Mouse (Mus musculus) cerebellum, adult 2 months (tissue): Measurements from ENCODE around the gene Ndufv1. TPM values are rescaled to one million over a fixed set of nuclear protein-coding genes. Genes with fewer than 3 reads are reported as not detected.
"Not testable (repeated sequence)": the region's sequence is repeated elsewhere in the genome, so short reads cannot be mapped to it uniquely, and the experiment has no call there.

Experiments
- DNase-seq, 2 experiments: peaks; one replicate each; pipeline ENCODE4 v3.0.0; 2021
- H3K27ac ChIP-seq: fragments of 200-500 bp; 2 replicates; pipeline ENCODE4 v1.5.1; 2012; ENCODE audit warnings: low read length, control low read depth, inconsistent platforms; ENCODE audit not compliant: insufficient read depth
- H3K27me3 ChIP-seq: fragments of 200-500 bp; 2 replicates; pipeline ENCODE4 v1.6.1; 2012; ENCODE audit warnings: inconsistent platforms, mild to moderate bottlenecking, low read length, moderate library complexity; ENCODE audit not compliant: control insufficient read depth, insufficient read depth
- H3K4me1 ChIP-seq: fragments of 200-500 bp; 2 replicates; pipeline ENCODE4 v1.6.1; 2011; ENCODE audit warnings: low read length; ENCODE audit not compliant: control insufficient read depth, insufficient read depth
- H3K4me3 ChIP-seq: fragments of 200-500 bp; replicated peaks from 2 replicates; pipeline ENCODE3; 2011; ENCODE audit warnings: mild to moderate bottlenecking, low read depth, low read length, control low read depth; ENCODE audit not compliant: insufficient read depth
- CTCF ChIP-seq: fragments of 200-500 bp; IDR thresholded peaks from 2 replicates; pipeline ENCODE4 v1.5.1; 2011; ENCODE audit warnings: low read depth, mild to moderate bottlenecking, control low read depth, low read length, moderate library complexity, borderline replicate concordance; ENCODE audit not compliant: insufficient read depth
- POLR2A ChIP-seq: fragments of 200-500 bp; IDR thresholded peaks from 2 replicates; pipeline ENCODE4 v1.6.1; 2011; ENCODE audit warnings: low read length, control low read depth, borderline replicate concordance; ENCODE audit not compliant: insufficient read depth
- WGBS: fragments of 180-500 bp; shearing (Covaris S2); methylation state at CpG from one replicate; pipeline ENCODE4 v1.1.7; 2018; 5-methylcytosine and 5-hydroxymethylcytosine counted together
- polyA plus RNA-seq: library from polyadenylated mRNA; depleted of rRNA; stranded (reverse); fragments of >200 nt; gene quantifications from 2 replicates; pipeline ENCODE4 v1.2.3, GENCODE M21; 2012; rRNA removed

The Ndufv1 gene
- polyA plus RNA-seq, 1 experiment = 331 TPM

GRCm38 (mm10) chr19:3967258-3967657 is 45.3 kb downstream of the Ndufv1 start:
- no peaks in the 10 kb centered on the region for H3K27me3 ChIP-seq
- H3K4me3 ChIP-seq = no peak overlapping the region
- 80% methylated on average over 3 of the region's 3 CpGs for WGBS
- H3K27ac ChIP-seq = no peak overlapping the region
- DNase-seq = no peak
- TF ChIP-seq POLR2A (no peak), CTCF (no peak)
- H3K4me1 ChIP-seq = no peaks in the 10 kb centered on the region

GRCm38 (mm10) chr19:3966330-3967075 is 46.1 kb downstream of the Ndufv1 start:
- DNase-seq = no peak
- Histone ChIP-seq H3K27ac (no peak overlapping the region), H3K27me3 (no peaks in the 10 kb centered on the region), H3K4me1 (no peaks in the 10 kb centered on the region), H3K4me3 (no peak overlapping the region)
- TF ChIP-seq POLR2A = no peak
- TF ChIP-seq CTCF = no peak
- WGBS = 61% methylated on average over 11 of the region's 11 CpGs

- Histone ChIP-seq H3K27me3 (no peaks in the 10 kb centered on the region), H3K4me3 (no peak overlapping the region), H3K27ac (no peak overlapping the region), H3K4me1 (no peaks in the 10 kb centered on the region)
- WGBS = 66% methylated on average over 4 of the region's 4 CpGs
- TF ChIP-seq POLR2A (no peak), CTCF (no peak)
- DNase-seq = no peak
These were observed 48.6 kb downstream of the Ndufv1 start for GRCm38 (mm10) chr19:3964030-3964429.

- Histone ChIP-seq H3K27me3 (no peaks in the 10 kb centered on the region), H3K4me3 (no peak overlapping the region), H3K27ac (no peak overlapping the region), H3K4me1 (0 out of 2 replicates have a peak, but pooled peaks cover 4% of the 10 kb centered on the region)
- DNase-seq = no peak
- no peak for TF ChIP-seq CTCF
- no peak for TF ChIP-seq POLR2A
- WGBS = 27% methylated on average over 2 of the region's 2 CpGs
These were observed 50.1 kb downstream of the Ndufv1 start for GRCm38 (mm10) chr19:3962469-3962868.

GRCm38 (mm10) chr19:3961805-3962204 is 50.8 kb downstream of the Ndufv1 start:
- H3K27me3 ChIP-seq, H3K27ac ChIP-seq, H3K4me3 ChIP-seq, DNase-seq, H3K4me1 ChIP-seq: not testable (repeated sequence)
- WGBS = 40% methylated on average over 6 of the region's 6 CpGs

GRCm38 (mm10) chr19:3960211-3960610 is 52.4 kb downstream of the Ndufv1 start:
- WGBS = 91% methylated on average over 5 of the region's 5 CpGs
- no peak overlapping the region for H3K4me3 ChIP-seq
- no peak for TF ChIP-seq CTCF
- no peak for TF ChIP-seq POLR2A
- peaks cover 7% of the 10 kb centered on the region; the same call in 1 of the 2 replicates for H3K4me1 ChIP-seq
- DNase-seq = no peak
- H3K27ac ChIP-seq = no peak overlapping the region
- H3K27me3 ChIP-seq = no peaks in the 10 kb centered on the region

GRCm38 (mm10) chr19:3959030-3959429 is 53.6 kb downstream of the Ndufv1 start:
- no peaks in the 10 kb centered on the region for H3K27me3 ChIP-seq
- H3K27ac ChIP-seq = no peak overlapping the region
- no peak for TF ChIP-seq CTCF
- no peak for TF ChIP-seq POLR2A
- no peak overlapping the region for H3K4me3 ChIP-seq
- H3K4me1 ChIP-seq = peaks cover 7% of the 10 kb centered on the region; the same call in 1 of the 2 replicates
- no peak for DNase-seq

- no peak within 1 kb of the TSS for H3K4me3 ChIP-seq
- H3K27me3 ChIP-seq = no peaks in the 10 kb centered on the region
- TF ChIP-seq CTCF = no peak
- no peak for TF ChIP-seq POLR2A
- no peak within 1 kb of the TSS for H3K27ac ChIP-seq
- no peak for DNase-seq
- peaks cover 7% of the 10 kb centered on the region; the same call in 1 of the 2 replicates for H3K4me1 ChIP-seq
- WGBS = 41% methylated on average over 4 of the region's 4 CpGs
These were observed 54.1 kb downstream of the Ndufv1 start, which contains the start of gene Aldh3b3 for GRCm38 (mm10) chr19:3958470-3958869. TSS of gene Aldh3b3 (plus strand) at chr19:3958645.

Other genes with a start within 250 kb of the Ndufv1 start
- gene Kmt5b, start 245.4 kb downstream of the Ndufv1 start, polyA plus RNA-seq = 36.9 and 38.3 TPM in 2 replicates
- 118 and 132 TPM in 2 replicates for gene Chka, start 161.0 kb downstream of the Ndufv1 start, polyA plus RNA-seq
- 29.9 and 32.3 TPM in 2 replicates for gene Tcirg1, start 105.7 kb downstream of the Ndufv1 start, polyA plus RNA-seq
- gene Ndufs8, start 100.0 kb downstream of the Ndufv1 start, polyA plus RNA-seq = 363 and 369 TPM in 2 replicates
- gene Aldh3b1, start 83.0 kb downstream of the Ndufv1 start, polyA plus RNA-seq = 7.0 and 8.0 TPM in 2 replicates
- 14.3 and 14.5 TPM in 2 replicates for gene Unc93b1, start 77.6 kb downstream of the Ndufv1 start, polyA plus RNA-seq
- gene Aldh3b3, start 54.2 kb downstream of the Ndufv1 start, polyA plus RNA-seq = 0.11 and 0.21 TPM in 2 replicates
- 0.32 and 0.36 TPM in 2 replicates for gene Aldh3b2, start 40.5 kb downstream of the Ndufv1 start, polyA plus RNA-seq
- 9.7 and 10.8 TPM in 2 replicates for gene Acy3, start 26.2 kb downstream of the Ndufv1 start, polyA plus RNA-seq
- gene Tbx10, start 20.1 kb downstream of the Ndufv1 start, polyA plus RNA-seq = 0.08 and 0.33 TPM in 2 replicates
- gene Nudt8, start 12.2 kb downstream of the Ndufv1 start, polyA plus RNA-seq = 8.4 and 9.4 TPM in 2 replicates
- gene Gm49405, start 12.2 kb downstream of the Ndufv1 start, polyA plus RNA-seq = 4.8 and 5.5 TPM in 2 replicates
- gene Doc2g, start 9.5 kb downstream of the Ndufv1 start, polyA plus RNA-seq = 15.8 and 19.9 TPM in 2 replicates
- gene Gstp1, start 25.2 kb upstream of the Ndufv1 start, polyA plus RNA-seq = 517 and 561 TPM in 2 replicates
- 8.0 and 10.0 TPM in 2 replicates for gene Gstp2, start 33.2 kb upstream of the Ndufv1 start, polyA plus RNA-seq
- not detected in 2 replicates for gene Gstp3, start 46.8 kb upstream of the Ndufv1 start, polyA plus RNA-seq
- gene Cabp2, start 68.8 kb upstream of the Ndufv1 start, polyA plus RNA-seq = 5.5 and 8.0 TPM in 2 replicates
- gene Cdk2ap2, start 84.4 kb upstream of the Ndufv1 start, polyA plus RNA-seq = 88.7 and 97.0 TPM in 2 replicates
- gene Pitpnm1, start 87.2 kb upstream of the Ndufv1 start, polyA plus RNA-seq = 568 and 602 TPM in 2 replicates
- gene Aip, start 113.1 kb upstream of the Ndufv1 start, polyA plus RNA-seq = 207 and 209 TPM in 2 replicates
- gene Gpr152, start 127.0 kb upstream of the Ndufv1 start, polyA plus RNA-seq = 0.11 and 0.13 TPM in 2 replicates
- 0.06 and 0.16 TPM in 2 replicates for gene Cabp4, start 131.2 kb upstream of the Ndufv1 start, polyA plus RNA-seq
- 240 and 294 TPM in 2 replicates for gene Coro1b, start 135.8 kb upstream of the Ndufv1 start, polyA plus RNA-seq
- gene Ptprcap, start 140.8 kb upstream of the Ndufv1 start, polyA plus RNA-seq = 0.98 and 1.2 TPM in 2 replicates
- 93.6 and 95.0 TPM in 2 replicates for gene Rps6kb2, start 150.5 kb upstream of the Ndufv1 start, polyA plus RNA-seq
- 25.8 and 31.2 TPM in 2 replicates for gene Carns1, start 162.7 kb upstream of the Ndufv1 start, polyA plus RNA-seq
- gene Tbc1d10c, start 178.5 kb upstream of the Ndufv1 start, polyA plus RNA-seq = 1.1 and 1.4 TPM in 2 replicates
- gene Ppp1ca, start 179.3 kb upstream of the Ndufv1 start, polyA plus RNA-seq = 316 and 348 TPM in 2 replicates
- 31.9 and 37.6 TPM in 2 replicates for gene Rad9a, start 188.9 kb upstream of the Ndufv1 start, polyA plus RNA-seq
- 4.3 and 5.0 TPM in 2 replicates for gene Clcf1, start 201.4 kb upstream of the Ndufv1 start, polyA plus RNA-seq
- gene AC109138.7, start 201.6 kb upstream of the Ndufv1 start, polyA plus RNA-seq = 0.77 TPM in 1 of 2 replicates, not detected in the other
- 39.3 and 40.1 TPM in 2 replicates for gene Pold4, start 219.1 kb upstream of the Ndufv1 start, polyA plus RNA-seq